Mouse (Mus musculus) cerebellum, postnatal 4 days (tissue): ENCODE data around the gene Tmem80.

Source experiments
- DNase-seq, 2 experiments: peaks; one replicate each; pipeline ENCODE4 v3.0.0; 2022; ENCODE audit warnings: low spot score in 2 of 2, mixed read lengths in 1 of 2

Tmem80 gene

DNA sequence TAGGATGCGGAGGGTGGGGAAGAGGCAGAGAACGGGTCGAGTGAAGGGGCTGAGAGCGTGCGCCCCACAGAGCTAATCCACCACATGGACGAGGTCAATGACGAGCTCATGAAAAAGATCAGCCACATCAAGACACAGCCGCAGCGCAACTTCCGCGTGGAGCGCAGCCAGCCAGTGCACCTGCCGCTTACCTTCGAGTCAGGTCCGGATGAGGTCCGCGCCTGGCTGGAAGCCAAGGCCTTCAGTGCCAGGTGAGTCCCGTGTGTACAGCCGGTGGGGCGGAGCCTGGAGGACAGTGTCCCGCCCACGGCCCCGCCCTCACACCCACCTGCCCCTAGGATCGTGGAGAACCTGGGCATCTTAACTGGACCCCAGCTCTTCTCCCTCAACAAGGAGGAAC is 34.0 kb downstream of the Tmem80 start:
- DNase-seq = no peak

DNA sequence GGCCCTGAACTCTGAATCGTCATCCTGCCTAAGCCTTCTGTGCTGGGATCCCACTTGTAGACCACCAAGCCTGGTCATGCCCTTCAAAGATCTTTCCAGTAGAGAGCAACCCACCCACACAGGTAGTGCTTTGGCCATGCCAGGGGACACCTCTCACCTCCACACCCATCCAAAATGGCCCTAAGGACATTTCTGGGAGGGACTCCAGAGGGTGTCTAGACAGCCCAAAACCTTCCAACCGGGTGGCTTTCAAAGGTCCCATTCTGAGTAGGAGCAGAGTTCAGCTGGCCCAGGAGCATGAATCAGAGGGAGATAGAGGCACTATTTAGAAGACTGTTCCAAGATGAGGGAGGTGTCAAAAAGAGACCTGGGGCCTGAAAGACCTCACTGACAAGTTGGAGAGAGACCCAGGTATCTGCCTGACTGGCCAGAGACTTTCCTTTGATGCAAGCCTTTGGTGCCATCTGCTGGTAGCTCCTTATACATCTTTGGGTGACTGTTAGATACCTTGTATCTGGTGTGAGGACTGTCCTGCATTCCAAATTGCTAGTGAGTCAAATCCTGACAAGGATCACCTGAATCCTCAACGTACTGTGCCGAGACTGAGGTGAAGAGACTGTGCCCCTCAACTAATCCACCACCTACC is 35.7 kb downstream of the Tmem80 start:
- DNase-seq = peak in 1 of 2 experiments; percentile 77

DNA sequence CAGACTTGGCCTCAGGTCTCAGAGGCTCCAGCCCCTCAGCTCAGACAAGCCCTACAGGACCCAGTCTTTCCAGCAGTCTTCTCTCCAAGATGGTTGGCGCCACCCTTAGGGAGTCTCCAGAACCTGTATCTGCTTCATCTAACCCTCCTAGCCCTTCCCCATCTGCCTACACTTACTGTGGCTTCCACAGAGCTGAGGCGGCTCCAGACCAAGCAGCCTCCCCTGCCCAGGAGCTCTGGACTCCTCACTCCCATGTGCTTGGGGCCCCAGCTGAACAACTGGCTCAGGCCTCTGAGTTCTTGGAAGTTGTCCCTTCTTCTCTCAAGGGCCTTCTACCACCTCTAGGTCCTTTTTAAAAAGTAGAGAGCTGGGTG is 36.2 kb downstream of the Tmem80 start:
- no peak for DNase-seq

DNA sequence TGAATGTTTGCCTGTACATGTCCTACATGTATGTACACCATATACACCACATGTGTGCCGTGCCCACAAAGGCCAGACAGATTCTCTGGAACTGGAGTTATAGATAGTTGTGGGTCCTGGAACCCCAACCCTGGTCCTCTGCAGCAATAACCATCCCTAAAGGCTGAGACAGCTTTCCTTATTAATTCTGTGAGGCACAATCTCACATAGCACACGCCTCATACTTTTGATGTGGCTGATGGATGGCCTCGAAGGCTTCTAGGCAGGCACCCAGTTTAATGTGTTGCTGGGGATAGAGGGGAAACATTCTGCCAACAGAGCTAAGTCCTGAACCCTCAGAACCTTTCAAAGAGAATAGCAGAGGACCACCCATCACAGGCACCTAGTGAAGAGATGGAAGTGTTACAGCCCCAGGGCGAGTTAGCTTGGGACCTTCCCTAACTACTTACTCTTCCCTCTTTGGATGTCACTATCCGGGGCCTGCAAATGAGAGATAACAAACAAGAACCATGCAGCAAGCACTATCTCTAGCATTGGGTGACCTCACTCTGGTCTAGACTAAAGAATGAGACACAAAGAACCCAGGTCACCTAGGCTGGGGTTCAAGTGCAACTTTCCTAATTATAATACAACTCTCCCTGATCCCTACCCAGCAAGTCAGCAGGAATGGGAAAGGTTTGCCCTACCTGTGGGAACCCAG is 37.0 kb downstream of the Tmem80 start:
- no peak for DNase-seq

DNA sequence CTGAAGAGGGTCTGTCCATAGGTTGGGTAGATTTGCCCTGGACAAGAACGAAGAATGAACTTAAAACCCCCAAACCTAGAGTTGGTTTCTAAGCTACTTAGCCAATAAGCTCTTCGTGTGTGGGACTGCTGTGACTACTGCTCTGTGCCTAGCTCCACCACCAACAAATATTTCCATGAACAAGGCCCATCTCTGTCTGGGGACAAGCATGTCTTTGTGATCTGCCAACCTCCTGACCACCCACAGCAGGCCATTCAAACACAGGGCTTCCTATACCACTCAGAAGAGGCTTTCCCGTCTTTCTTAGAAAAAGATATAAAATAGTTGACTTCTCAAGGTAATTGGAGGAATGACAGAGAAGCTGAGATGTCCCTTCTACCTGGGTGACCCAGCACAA is 37.5 kb downstream of the Tmem80 start:
- DNase-seq = no peak

DNA sequence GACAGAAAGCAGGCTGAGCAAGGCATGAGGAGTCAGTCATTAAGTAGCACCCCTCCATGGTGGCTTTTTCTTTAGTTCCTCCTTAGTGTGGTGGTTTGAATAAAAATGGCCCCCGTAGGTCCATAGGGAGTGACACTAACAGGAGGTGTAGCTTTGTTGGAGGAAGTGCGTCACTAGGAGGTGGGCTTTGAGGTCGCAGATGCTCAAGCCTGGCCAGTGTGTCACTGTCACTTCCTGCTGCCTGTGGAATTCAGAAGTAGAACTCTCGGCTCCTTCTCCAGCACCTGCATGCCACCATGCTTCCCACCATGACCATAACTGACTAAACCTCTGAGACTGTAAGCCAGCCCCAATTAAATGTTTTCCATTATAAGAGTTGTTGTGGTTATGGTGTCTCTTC is 39.8 kb downstream of the Tmem80 start:
- DNase-seq = no peak

DNA sequence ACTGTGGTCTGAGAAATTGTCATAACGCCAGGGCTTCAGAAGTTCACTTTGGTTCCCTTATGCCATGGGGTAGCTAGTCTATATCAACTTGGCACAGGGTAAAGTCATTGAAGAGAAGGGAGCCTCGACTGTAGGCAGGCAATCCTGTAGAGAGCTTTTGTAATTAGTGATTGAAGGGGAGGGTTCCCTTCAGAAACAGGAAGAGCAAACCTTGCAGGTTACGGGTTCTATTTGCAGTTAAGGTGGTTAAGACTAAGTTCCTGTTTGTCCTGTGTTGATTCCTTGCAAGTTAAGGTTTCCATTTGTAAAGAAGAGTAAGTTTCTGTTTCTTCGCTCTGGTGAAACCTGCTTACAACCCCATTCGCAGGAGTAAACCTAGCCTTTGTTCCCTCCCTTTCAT is 42.4 kb downstream of the Tmem80 start:
- DNase-seq = no peak

DNA sequence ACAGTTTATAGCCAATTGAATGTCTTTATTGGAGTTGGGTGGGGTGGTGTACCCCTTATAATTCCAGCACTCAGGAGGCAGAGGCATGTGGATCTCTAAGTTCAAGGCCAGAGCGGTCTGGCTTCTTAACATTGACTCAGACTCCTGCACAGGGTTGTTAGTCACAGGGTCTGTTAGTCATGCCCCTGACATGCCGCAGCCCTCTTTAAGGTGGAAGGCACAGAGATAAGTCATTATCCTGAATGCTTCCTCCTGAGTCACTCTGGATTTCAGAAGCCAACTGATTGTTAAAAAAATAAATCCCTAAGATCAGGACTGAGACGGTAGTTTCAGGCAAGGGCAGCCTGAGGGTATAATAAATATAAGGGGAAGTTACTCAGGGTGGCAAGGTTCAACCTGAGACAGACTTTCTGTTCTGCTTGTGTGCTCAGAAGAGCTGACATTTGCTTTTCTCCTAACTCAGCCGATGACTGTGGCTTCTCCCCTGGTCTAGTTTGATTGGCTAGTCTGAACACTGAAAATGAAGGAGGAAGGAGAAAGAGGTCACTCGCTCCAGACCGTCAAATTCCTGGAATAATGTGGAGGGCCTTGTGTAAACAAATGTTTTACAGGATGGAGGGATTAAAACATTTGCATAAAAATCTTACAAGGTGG is 44.5 kb downstream of the Tmem80 start:
- no peak for DNase-seq

DNA sequence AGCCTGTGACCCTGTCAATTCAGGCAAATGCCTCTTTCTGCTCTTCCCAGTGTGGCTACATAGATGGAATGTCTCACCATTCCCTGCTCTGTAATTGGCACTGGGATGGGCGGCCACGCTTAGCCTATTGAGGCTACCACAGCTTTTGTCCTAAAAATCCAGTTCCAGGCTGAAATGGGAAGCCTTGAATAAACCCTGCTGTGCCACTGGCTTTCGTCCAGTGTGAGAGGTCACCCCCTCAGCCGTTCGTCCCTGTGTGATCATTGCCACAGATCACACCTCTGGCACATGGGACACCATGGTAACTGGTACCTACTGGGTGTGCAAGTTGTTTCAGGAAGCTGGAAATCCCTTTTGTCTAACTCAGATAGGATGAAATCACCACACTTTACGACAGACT is 46.1 kb downstream of the Tmem80 start:
- DNase-seq = no peak

DNA sequence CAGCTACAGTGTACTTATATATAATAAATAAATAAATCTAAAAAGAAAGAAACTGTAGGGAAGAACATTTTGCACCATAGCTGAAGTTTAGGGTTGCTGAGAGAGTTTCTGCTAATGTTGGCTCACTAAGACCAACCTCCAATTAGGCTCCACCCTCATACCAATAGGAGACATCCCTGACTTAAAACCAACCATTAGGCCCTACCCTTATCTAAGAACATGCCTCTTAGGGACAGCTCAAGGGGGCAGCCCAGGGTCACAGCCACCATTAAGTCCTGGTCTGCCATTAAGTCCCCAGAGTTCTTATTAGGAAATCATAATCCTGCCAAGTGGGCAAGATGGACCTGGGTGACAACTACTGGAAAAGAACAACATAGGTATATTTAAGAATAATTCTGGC is 46.9 kb downstream of the Tmem80 start:
- no peak for DNase-seq

DNA sequence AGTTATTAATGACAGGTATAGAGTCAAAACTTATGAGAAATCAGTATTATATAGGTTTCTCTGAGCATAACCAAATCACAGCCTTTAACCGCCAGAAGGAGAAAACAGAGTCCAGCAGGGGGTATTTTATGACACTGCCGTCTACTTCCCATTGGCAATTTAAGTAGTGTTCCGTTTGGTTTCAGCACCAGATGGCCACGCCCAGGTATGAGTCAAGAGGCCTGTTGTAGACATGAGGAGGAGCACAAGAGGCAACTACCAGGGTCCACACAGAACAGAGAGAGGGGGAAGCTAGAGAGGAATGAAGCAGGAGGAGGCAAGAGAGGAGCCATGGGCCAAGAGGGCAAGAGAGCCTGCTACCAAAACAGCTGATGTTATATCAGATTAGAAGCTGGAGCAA is 52.0 kb downstream of the Tmem80 start:
- DNase-seq = no peak

DNA sequence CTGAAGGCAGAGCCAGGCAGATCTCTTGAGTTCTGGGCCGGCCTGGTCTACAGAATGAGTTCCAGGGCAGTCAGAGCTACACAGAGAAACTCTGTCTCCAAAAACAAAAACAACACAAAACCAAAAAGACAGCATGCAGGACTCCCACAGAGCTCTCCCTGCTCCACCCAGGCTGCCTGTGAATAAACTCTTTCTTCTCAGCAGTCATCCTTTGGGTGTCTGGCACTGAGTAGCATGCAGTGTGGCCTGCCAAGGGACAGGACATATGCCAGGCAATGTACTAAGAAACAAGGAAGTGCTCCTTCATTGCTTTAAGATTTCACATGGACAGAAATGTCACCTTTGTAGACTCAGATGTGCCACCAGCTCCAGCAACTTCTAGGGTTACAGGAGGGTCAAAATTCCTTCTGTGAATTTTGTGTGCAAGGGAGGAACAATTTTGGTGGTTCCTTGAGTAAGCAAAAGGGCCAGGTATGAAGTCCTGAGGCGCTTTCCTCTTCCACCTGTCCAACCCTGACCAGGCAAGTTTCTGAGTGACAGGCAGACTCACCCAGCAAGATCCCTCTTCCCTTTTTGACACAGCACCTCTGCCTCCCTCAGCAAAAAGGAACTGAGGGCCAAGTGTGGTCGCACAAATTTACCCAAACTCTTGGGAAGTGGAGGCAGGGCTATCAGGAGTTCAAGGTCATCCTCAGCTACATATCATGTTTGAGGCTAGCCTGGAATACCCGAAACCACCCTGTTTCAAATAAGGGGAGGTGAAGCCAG is 53.7 kb downstream of the Tmem80 start:
- no peak for DNase-seq
